Mouse (Mus musculus): ENCODE data around the gene Pmel. TPM values are rescaled to one million over a fixed set of nuclear protein-coding genes. Genes with fewer than 3 reads are reported as not detected.

Pmel gene
- polyA plus RNA-seq, 1 experiment from 2014 or later, result 7.3 TPM

DNA sequence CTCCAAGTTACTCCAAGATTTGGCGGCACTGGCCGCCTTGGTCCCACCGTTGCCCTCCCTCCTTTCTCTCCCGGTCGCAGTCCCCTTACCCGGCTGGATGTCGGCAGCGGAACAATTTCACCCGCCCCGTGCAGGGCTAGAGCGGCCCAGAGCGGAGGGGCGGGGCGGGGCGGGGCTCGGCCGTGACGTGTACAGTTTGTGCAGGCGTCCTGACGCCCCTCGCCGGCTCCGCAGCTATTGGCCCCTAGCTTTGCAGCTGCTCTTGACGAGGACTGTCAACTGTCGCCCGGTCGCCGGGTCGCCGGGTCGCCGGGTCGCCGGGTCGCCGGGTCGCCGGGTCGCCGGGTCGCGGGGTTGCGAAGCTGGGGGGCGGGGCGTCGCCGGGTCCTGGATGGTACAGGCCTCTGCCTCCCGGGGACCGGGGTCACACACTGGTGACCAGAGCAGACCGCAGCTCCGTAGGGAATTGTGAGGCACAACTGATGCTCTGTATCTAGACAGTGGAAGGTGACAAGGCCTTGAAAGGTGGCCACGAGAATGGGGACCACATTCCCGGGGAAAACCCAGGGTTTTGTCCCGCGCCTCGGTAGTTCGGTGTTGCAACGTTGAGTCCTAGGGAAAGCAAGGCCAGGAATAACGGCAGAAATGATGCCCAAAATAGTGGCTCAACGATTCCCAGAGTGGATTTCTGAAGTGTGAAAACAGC is 30.1 kb upstream of the Pmel start, which contains the start of gene Suox:
Gene Suox, minus strand, starts transcription at position 311 of the 706 bp plus-strand sequence.
- H3K27me3 ChIP-seq (ENCODE audit: insufficient read depth, poor library complexity, severe bottlenecking), result peaks cover 36% of the 10 kb centered on the region
- H3K27ac ChIP-seq, result peak within 1 kb of the TSS; percentile 83
- H3K36me3 ChIP-seq, result peaks cover 18% of the 10 kb centered on the region
- peaks cover 28% of the 10 kb centered on the region for H3K4me1 ChIP-seq (replicated peaks)
- peak within 1 kb of the TSS; percentile 80 for H3K4me3 ChIP-seq
- WGBS, result under 1% methylated on average over 60 of the region's 60 CpGs
- no peaks in the 10 kb centered on the region for H3K9me3 ChIP-seq
- peak; percentile 94 for DNase-seq (ENCODE audit: low spot score)

DNA sequence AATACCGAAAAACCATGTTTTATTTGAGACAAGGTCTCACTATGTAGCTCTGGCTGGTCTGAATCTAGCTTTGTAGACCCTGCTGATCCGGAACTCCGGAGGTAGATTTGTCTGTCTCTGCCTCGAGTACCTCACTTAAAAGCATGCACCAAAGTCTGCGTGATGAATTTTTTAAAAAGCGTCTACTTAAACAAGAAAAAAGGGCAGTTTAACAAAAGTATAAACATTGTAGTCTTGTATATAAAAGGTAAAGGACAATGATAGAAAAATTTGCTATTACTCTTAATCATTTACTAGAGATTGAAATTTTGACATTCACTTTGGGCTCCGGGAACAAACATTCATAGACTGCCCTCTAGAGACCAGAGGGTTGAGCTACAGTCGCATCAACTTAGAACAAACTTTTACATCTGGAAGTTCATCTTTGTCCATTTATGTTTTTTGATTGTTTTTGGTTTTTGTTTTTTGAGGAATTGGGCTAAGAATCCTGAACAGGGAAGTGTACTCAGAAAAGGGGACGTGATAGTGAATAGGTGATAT is 29.5 kb upstream of the Pmel start:
- H3K9me3 ChIP-seq, result no peaks in the 10 kb centered on the region
- H3K4me1 ChIP-seq (replicated peaks), result peaks cover 23% of the 10 kb centered on the region
- no peak for DNase-seq (ENCODE audit: low spot score)
- peak overlapping the region; percentile 80 for H3K4me3 ChIP-seq
- peaks cover 24% of the 10 kb centered on the region for H3K36me3 ChIP-seq
- H3K27ac ChIP-seq, result 0 out of 2 replicates have a peak overlapping the region, but pooled peaks have one; percentile 83
- peaks cover 36% of the 10 kb centered on the region for H3K27me3 ChIP-seq (ENCODE audit: insufficient read depth, poor library complexity, severe bottlenecking)
- 4% methylated on average over 9 of the region's 9 CpGs for WGBS

DNA sequence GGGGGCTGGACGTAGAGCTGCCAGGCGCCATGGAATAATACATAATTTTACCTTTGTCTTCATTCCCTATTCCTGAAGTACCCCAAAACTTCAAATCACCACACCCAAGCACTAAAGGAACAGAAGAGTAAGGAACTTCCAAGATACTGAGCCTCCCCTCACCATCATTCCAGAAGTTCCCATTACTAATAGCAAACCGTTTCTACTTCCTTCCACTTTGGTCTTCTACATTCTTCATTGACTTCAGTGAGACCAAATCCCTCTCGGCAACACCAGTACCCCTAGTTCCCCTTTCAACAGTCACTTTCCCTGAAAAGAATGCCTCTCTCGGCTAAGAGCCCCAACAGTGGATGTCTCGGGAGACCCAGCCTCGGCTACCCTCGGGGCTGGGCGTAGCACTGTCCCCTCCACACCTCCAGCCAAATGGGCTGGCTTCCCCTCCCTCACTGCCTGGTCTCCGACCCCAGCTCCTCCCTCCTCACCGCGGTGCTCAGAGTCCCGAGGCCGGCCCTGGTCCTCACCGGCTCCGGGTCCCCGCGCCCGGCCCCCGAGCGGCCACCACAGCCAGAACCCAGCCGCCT is 8.5 kb upstream of the Pmel start:
- Histone ChIP-seq H3K36me3 (peaks cover 38% of the 10 kb centered on the region), H3K27ac (peak overlapping the region; percentile 98), H3K9me3 (no peaks in the 10 kb centered on the region), H3K4me3 (peak overlapping the region; percentile 83), H3K4me1 (replicated peaks) (peaks cover 17% of the 10 kb centered on the region), H3K27me3 (ENCODE audit: insufficient read depth, poor library complexity, severe bottlenecking) (no peaks in the 10 kb centered on the region)
- WGBS, result under 1% methylated on average over 22 of the region's 22 CpGs
- DNase-seq (ENCODE audit: low spot score), result no peak

DNA sequence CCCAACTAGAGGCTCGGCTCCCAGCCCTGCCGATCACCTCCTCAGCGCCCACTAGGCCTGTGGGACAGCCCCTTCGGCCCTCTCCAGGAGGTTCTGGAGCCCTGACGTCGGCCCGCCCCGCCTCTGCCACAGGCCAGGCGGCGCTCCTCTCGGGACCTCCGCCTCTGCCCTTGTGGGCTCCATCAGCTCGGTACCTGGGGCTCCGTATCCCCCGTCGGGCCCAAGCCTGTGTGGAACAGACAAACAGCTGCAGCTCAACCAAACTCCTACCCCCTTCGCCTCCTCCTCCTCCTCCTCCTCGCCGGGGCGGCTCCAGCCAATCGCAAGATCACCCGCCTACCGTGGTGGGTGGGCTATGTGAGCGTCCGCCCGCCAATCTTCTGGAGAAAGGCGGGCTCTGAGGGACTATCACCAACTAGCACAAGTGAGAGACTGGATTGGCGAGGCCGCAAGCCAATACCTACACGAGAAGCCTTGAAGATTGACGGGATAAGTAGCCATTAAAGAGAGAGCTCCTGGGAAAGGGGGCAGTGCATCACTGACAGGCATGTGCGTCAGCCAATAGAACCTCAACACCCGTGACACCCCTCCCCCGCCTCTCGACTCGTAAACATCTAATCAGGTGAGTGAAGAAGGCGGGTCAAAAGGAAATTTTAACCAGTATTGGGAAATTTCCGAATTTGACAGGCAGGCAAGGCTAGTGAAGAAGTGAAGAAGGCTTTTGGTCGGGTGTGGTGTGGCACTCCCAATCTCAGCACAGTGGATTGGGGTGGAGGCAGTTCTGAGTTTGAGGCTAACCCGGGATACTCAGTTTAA is 7.8 kb upstream of the Pmel start, which contains the start of gene Rab5b:
Gene Rab5b, minus strand, starts transcription at position 273 of the 816 bp plus-strand sequence.
- no peaks in the 10 kb centered on the region for H3K9me3 ChIP-seq
- H3K27ac ChIP-seq, result peak within 1 kb of the TSS; percentile 98
- peak; percentile 99 for DNase-seq (ENCODE audit: low spot score)
- H3K4me1 ChIP-seq (replicated peaks), result peaks cover 17% of the 10 kb centered on the region
- no peaks in the 10 kb centered on the region for H3K27me3 ChIP-seq (ENCODE audit: insufficient read depth, poor library complexity, severe bottlenecking)
- 1% methylated on average over 40 of the region's 40 CpGs for WGBS
- peak within 1 kb of the TSS; percentile 83 for H3K4me3 ChIP-seq
- peaks cover 42% of the 10 kb centered on the region for H3K36me3 ChIP-seq

DNA sequence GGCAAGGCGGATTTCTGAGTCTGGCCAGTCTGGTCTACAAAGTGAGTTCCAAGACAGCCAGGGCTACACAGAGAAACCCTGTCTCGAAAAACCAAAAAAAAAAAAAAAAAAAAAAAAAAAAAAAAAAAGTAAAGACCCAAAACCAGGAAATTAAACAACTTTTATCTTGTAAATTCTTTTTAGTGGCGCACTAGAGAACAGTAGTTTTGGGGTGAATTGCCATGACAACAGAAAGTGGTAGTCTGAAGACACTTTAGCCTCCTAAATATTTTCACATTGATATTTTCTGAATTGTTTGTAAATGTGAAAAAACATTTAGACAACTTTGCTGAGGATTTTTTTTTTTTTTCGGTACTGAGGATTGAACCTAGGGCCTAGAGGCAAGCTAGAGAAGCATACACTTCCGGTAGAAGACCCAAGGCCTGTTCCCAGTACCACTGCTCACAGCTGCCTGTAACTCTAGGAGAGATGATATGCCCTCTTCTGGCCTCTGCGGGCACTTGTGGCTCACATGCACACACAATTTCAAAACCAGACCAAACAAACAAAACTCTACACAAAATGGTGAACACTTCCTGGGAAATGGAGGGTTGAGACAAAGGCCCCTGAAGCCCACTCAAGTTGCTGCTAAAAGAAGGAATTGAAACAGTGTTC is 6.8 kb upstream of the Pmel start:
- Histone ChIP-seq H3K27ac (no peak overlapping the region), H3K4me1 (replicated peaks) (peaks cover 17% of the 10 kb centered on the region), H3K4me3 (peak overlapping the region; percentile 83; the same call in 1 of the 2 replicates), H3K27me3 (ENCODE audit: insufficient read depth, poor library complexity, severe bottlenecking) (no peaks in the 10 kb centered on the region), H3K9me3 (no peaks in the 10 kb centered on the region), H3K36me3 (peaks cover 51% of the 10 kb centered on the region)
- WGBS, result 85% methylated on average over 6 of the region's 6 CpGs
- no peak for DNase-seq (ENCODE audit: low spot score)

DNA sequence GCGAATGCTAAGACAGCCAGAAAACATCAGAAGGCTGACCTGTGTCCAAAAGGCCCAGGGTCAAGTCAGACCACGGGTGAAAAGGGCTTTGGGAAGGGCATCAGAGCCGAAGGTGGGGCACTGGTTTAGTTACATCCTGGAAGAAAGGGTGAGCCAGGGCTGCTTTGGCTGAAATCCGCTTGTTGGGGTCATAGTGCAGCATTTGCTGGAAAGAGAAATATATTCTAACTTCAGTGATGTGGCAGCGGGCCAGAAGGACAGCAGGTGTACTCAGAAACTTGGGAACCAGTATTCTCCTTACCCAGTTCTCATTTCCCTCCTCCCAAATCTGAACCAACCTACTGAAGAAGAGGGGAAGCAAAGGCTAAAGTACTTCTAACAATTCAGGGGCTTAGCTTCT is 5.0 kb upstream of the Pmel start:
- Histone ChIP-seq H3K27me3 (ENCODE audit: insufficient read depth, poor library complexity, severe bottlenecking) (no peaks in the 10 kb centered on the region), H3K4me1 (replicated peaks) (peaks cover 29% of the 10 kb centered on the region), H3K4me3 (no peak overlapping the region), H3K9me3 (no peaks in the 10 kb centered on the region), H3K27ac (no peak overlapping the region), H3K36me3 (peaks cover 61% of the 10 kb centered on the region)
- no peak for DNase-seq (ENCODE audit: low spot score)
- 89% methylated on average over 5 of the region's 5 CpGs for WGBS

DNA sequence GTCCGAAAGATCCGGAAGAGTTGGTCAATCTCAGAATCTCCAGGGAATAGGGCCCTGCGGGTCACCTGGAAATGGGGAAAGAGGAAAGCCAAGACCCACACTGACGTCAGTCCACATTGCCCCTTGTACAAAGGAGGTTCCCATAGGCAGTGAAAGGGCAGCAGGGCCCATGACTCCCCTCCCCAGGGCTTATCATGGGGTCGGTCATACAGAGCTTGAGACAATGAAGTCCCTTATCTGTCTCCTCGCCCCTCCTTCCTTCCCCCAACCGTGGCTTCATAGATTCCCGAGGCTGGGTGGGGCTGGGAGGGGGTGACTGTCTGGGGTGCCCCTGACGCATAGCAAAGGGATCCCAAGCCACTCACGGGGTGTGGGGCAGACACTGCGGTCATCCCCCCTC is 4.4 kb upstream of the Pmel start:
- no peak for DNase-seq (ENCODE audit: low spot score)
- 83% methylated on average over 11 of the region's 11 CpGs for WGBS
- Histone ChIP-seq H3K27ac (no peak overlapping the region), H3K4me3 (no peak overlapping the region), H3K36me3 (peaks cover 61% of the 10 kb centered on the region), H3K27me3 (ENCODE audit: insufficient read depth, poor library complexity, severe bottlenecking) (no peaks in the 10 kb centered on the region), H3K9me3 (no peaks in the 10 kb centered on the region), H3K4me1 (replicated peaks) (peaks cover 30% of the 10 kb centered on the region)

DNA sequence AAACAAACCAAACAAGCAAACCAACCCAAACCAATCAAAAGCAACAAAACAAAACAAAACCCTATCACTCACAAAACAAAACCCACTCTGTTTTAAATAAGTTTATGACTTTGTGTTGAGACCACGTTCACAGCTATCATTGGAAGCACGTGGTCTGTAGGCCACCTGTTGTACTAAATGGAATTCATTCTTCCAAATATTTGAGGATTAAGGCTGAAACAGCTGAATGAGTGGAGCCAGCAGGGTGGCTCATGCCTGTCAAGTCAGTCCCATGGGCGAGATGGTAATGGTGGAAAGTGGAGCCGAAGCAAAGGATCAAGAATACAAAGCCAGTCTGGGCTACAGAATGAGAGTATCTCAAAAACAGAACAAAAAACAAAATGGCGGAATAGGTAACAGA is 3.3 kb upstream of the Pmel start:
- H3K36me3 ChIP-seq, result peaks cover 61% of the 10 kb centered on the region
- 96% methylated on average over 5 of the region's 5 CpGs for WGBS
- H3K27ac ChIP-seq, result no peak overlapping the region
- no peaks in the 10 kb centered on the region for H3K27me3 ChIP-seq (ENCODE audit: insufficient read depth, poor library complexity, severe bottlenecking)
- peaks cover 31% of the 10 kb centered on the region for H3K4me1 ChIP-seq (replicated peaks)
- no peaks in the 10 kb centered on the region for H3K9me3 ChIP-seq
- no peak for DNase-seq (ENCODE audit: low spot score)
- no peak overlapping the region for H3K4me3 ChIP-seq

DNA sequence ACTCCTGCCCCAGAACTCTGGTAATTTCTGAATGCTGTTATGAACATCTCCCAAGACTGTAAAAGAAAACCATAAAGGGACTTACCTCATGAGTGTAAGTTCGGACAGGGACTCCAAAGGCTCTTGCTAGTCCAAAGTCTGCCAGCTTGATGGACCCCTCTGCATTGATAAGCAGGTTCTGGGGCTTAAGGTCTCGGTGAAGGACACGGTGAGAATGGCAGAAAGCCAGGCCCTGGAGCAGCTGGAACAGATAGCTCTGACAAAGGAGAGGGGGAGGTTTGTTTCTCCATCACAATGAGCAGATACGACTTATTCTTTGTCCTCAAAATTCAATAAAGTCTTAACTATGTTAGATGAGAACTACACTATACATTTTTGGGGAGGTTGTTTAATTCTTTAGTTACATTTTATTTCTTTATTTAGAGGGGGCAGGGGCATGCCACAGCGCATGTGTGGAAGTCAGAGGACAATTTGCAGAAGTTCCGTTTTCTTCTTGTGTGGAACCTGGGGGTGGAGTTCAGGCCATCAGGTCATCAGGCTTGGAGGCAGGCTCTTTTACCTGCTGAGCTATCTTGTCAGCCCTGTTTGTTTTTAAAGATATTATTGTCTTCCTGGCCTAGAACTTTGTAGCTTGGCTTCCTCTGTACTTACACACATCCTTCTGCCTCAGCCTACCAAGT is 1.5 kb upstream of the Pmel start:
- H3K4me3 ChIP-seq, result no peak overlapping the region
- 0 out of 2 replicates have a peak, but pooled peaks cover 2% of the 10 kb centered on the region for H3K27me3 ChIP-seq (ENCODE audit: insufficient read depth, poor library complexity, severe bottlenecking)
- peaks cover 58% of the 10 kb centered on the region for H3K36me3 ChIP-seq
- 88% methylated on average over 6 of the region's 6 CpGs for WGBS
- H3K27ac ChIP-seq, result no peak overlapping the region
- H3K9me3 ChIP-seq, result no peaks in the 10 kb centered on the region
- DNase-seq (ENCODE audit: low spot score), result no peak
- H3K4me1 ChIP-seq (replicated peaks), result peaks cover 31% of the 10 kb centered on the region

DNA sequence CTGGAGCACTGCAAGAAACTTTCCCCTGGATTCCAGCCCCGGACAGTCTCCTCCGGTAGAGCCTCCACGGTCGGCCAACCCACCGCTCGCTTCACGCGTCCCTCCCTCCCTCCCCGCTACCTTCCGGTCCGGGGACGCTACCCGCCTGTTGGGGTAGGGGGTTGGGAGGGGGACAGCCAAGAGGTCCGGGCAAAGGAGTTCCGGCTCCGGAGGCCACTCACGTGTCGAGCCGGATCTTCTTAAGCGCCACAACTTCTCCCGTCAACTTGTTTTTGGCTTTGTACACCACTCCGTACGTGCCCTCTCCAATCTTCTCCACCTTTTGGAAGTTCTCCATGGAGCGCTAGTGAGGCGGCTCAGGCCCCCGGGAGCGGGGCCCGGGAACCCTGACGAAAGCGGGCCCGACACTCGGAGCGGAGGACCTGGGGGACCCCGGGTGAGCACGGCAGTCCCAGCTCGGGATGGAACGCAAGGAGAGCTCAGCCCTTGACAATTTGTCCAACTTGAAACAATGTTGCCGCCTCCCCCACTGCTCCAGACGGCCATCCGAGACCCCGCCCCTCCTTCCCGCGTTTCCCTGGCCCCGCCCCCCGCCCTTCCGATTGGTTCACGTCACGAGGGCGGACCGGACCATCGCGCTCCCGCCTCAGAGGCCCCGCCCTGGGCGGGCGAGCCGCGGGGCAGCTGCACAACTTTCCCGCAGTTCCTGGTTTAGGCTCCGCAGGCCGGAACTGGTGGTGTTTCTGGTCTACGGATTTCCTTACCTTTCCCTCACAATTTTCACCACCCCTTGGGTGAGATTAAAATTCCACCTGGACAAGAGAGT is 709 bp downstream of the Pmel start, which contains the start of gene Cdk2:
Gene Cdk2, minus strand, starts transcription at position 541 of the 826 bp plus-strand sequence.
- Histone ChIP-seq H3K27me3 (ENCODE audit: insufficient read depth, poor library complexity, severe bottlenecking) (0 out of 2 replicates have a peak, but pooled peaks cover 2% of the 10 kb centered on the region), H3K27ac (peak within 1 kb of the TSS; percentile 95), H3K4me1 (replicated peaks) (peaks cover 31% of the 10 kb centered on the region), H3K9me3 (no peaks in the 10 kb centered on the region), H3K36me3 (peaks cover 38% of the 10 kb centered on the region), H3K4me3 (peak within 1 kb of the TSS; percentile 90)
- DNase-seq (ENCODE audit: low spot score), result peak; percentile 95
- under 1% methylated on average over 61 of the region's 62 CpGs for WGBS

DNA sequence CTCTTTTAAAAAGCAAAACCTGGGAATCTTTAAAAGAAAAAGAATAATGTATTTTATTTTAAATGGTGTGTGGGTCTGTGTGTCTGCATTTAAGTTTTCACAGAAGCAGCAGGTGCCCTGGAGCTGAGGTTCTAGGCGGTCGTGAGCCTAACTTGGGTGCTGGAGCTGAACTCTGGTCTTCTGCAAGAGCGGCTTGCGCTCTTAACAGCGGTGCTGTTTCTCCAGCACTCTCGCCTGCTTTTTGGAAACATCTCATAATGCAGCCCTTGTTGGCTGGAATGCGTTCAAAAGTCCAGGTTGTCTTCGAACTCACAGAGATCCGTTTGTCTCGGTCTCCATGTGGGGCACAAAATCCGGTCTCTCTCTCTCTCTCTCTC is 1.3 kb downstream of the Pmel start:
- WGBS, result 12% methylated on average over 11 of the region's 11 CpGs
- Histone ChIP-seq H3K27ac (peak overlapping the region; percentile 95), H3K36me3 (peaks cover 32% of the 10 kb centered on the region), H3K27me3 (ENCODE audit: insufficient read depth, poor library complexity, severe bottlenecking) (0 out of 2 replicates have a peak, but pooled peaks cover 2% of the 10 kb centered on the region), H3K4me3 (peak overlapping the region; percentile 90), H3K4me1 (replicated peaks) (peaks cover 31% of the 10 kb centered on the region), H3K9me3 (no peaks in the 10 kb centered on the region)
- DNase-seq (ENCODE audit: low spot score), result no peak
